Mouse (Mus musculus) MEL (cell line): ENCODE results near the gene Pla2g10.

ENCODE experiments used
- BHLHE40 ChIP-seq: IDR thresholded peaks from 2 replicates; pipeline ENCODE4 v1.6.1; 2012; ENCODE audit warnings: low read depth, mild to moderate bottlenecking, inconsistent platforms, low read length, improper control_type of control experiment, borderline replicate concordance
- CTCF ChIP-seq, 3 experiments: IDR thresholded peaks in 2 of 3; conservative IDR thresholded peaks in 1 of 3; 2 replicates each; pipeline ENCODE4 v1.5.1; 2011 to 2012; ENCODE audit warnings: low read length in 3 of 3, low read depth in 2 of 3, mild to moderate bottlenecking in 2 of 3, improper control_type of control experiment in 1 of 3, inconsistent platforms in 1 of 3, mixed read lengths in 1 of 3, moderate library complexity in 1 of 3; ENCODE audit not compliant: control insufficient read depth in 1 of 3, insufficient read depth in 1 of 3, poor library complexity in 1 of 3, severe bottlenecking in 1 of 3
- EP300 ChIP-seq, 2 experiments: IDR thresholded peaks; 2 replicates each; pipeline ENCODE4 v1.6.1; 2011; ENCODE audit warnings: improper control_type of control experiment in 2 of 2, low read length in 2 of 2, low read depth in 1 of 2, mild to moderate bottlenecking in 1 of 2
- GATA1 ChIP-seq: IDR thresholded peaks from 2 replicates; pipeline ENCODE4 v1.6.1; 2011; ENCODE audit warnings: low read depth, low read length, improper control_type of control experiment
- HCFC1 ChIP-seq: IDR thresholded peaks from 2 replicates; pipeline ENCODE4 v1.6.1; 2012; ENCODE audit warnings: low read depth, mild to moderate bottlenecking, inconsistent platforms, low read length, improper control_type of control experiment, moderate library complexity
- MAFK ChIP-seq: IDR thresholded peaks from 2 replicates; pipeline ENCODE4 v1.6.1; 2011; ENCODE audit warnings: low read depth, mild to moderate bottlenecking, low read length, improper control_type of control experiment, borderline replicate concordance
- MAX ChIP-seq: IDR thresholded peaks from 2 replicates; pipeline ENCODE4 v1.6.1; 2011; ENCODE audit warnings: low read length, improper control_type of control experiment
- POLR2A ChIP-seq, 2 experiments: IDR thresholded peaks; 2 replicates each; pipeline ENCODE4 v1.6.1; 2011 to 2012; ENCODE audit warnings: low read length in 2 of 2, mild to moderate bottlenecking in 2 of 2, control low read depth in 1 of 2, improper control_type of control experiment in 1 of 2, low read depth in 1 of 2, moderate library complexity in 1 of 2; ENCODE audit not compliant: control insufficient read depth in 1 of 2, insufficient read depth in 1 of 2, poor library complexity in 1 of 2
- RCOR1 ChIP-seq: IDR thresholded peaks from 2 replicates; pipeline ENCODE4 v1.6.1; 2012; ENCODE audit warnings: low read depth, mild to moderate bottlenecking, inconsistent platforms, low read length, improper control_type of control experiment
- TBP ChIP-seq: IDR thresholded peaks from 2 replicates; pipeline ENCODE4 v1.8.0; 2011; ENCODE audit warnings: low read depth, low read length, improper control_type of control experiment

- TF ChIP-seq MAFK (no peak), POLR2A (IDR thresholded peaks at IDR 0.05; ENCODE audit: control insufficient read depth in 1 of 2, insufficient read depth in 1 of 2, low read depth in 1 of 2, low read length in 2 of 2, poor library complexity in 1 of 2) (no peak), EP300 (IDR thresholded peaks at IDR 0.05; ENCODE audit: low read depth in 1 of 2, low read length in 2 of 2) (no peak), TBP (no peak), RCOR1 (no peak), CTCF (IDR thresholded peaks at IDR 0.05 in 2 of 3, conservative IDR thresholded peaks at IDR 0.05 in 1 of 3; ENCODE audit: control insufficient read depth in 1 of 3, insufficient read depth in 1 of 3, low read depth in 2 of 3, low read length in 3 of 3, poor library complexity in 1 of 3, severe bottlenecking in 1 of 3) (no peak), BHLHE40 (no peak), MAX (no peak), HCFC1 (no peak), GATA1 (no peak)
Observed at GRCm38 (mm10) chr16:13678601-13679319, 52.0 kb downstream of the Pla2g10 start.
